Mouse (Mus musculus): ENCODE measurements around the gene Cers6. TPM values are rescaled to one million over a fixed set of nuclear protein-coding genes. Genes with fewer than 3 reads are reported as not detected.

Cers6 gene
- polyA plus RNA-seq, 1 experiment from 2014 or later: 18.9 TPM

DNA sequence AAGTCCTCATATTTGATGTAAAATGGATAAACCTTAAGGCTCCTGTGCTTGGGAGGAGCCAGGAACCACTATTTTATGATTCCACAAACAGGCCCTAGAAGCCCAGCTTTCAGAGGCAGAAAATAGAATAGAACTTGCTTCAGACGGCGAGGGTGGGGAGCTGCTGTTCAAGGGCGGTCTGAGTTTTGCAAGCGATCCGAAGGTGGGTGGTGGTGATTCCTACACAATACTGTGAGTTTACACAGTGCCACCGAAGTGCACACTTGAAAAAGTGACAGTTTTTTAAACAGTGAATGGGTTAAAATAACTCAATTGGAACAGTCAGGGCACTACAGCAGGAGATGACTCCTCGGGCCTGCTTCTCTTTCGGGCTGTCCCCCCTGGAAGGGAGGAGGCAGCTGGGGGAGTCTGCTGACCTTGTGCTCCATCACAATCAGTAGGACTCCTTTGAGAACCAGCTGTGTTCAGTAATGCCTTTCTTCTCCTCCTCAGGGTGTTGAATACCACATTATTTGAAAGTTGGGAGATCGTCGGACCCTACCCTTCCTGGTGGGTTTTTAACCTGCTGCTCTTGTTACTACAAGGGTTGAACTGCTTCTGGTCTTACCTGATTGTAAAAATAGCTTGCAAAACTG, 243.4 kb downstream of the Cers6 start:
- Histone ChIP-seq H3K9me3 (no peaks in the 10 kb centered on the region), H3K9ac (no peak overlapping the region), H3K4me3 (no peak overlapping the region), H3K27me3 (replicated peaks) (no peaks in the 10 kb centered on the region), H3K4me2 (no peak overlapping the region), H3K27ac (replicated peaks) (no peak overlapping the region), H3K36me3 (peaks cover 3% of the 10 kb centered on the region; the same call in 1 of the 2 replicates), H3K4me1 (peaks cover 15% of the 10 kb centered on the region)
- ATAC-seq (ENCODE audit: extremely low read depth, insufficient number of reproducible peaks, low FRiP score, low TSS enrichment): no peak
- WGBS: 65% methylated on average over 10 of the region's 10 CpGs

DNA sequence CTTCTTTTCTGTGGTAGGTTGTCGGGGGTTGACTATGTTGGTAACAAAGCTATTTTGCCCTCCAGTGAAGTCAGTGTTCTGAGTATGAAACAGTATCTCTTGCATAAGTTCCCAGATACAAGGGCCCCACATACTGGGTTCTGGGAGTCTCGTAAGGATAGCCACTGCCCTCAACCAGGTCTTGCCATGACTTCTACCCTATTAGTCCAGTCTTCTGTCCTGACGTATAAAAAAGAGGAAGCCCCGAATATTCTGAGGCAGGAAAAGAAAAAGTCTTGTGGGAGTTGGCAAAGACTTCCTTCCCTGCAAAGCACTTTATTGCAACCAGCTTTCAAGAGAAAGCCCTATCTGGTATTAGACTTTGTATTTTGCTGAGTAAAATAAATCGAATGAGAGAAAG, 248.0 kb downstream of the Cers6 start:
- Histone ChIP-seq H3K9ac (no peak overlapping the region), H3K27me3 (replicated peaks) (no peaks in the 10 kb centered on the region), H3K4me1 (peaks cover 11% of the 10 kb centered on the region), H3K4me3 (no peak overlapping the region), H3K27ac (replicated peaks) (no peak overlapping the region), H3K36me3 (peaks cover 4% of the 10 kb centered on the region), H3K9me3 (no peaks in the 10 kb centered on the region), H3K4me2 (no peak overlapping the region)
- ATAC-seq (ENCODE audit: extremely low read depth, insufficient number of reproducible peaks, low FRiP score, low TSS enrichment): no peak
- WGBS: 63% methylated on average over 5 of the region's 5 CpGs

DNA sequence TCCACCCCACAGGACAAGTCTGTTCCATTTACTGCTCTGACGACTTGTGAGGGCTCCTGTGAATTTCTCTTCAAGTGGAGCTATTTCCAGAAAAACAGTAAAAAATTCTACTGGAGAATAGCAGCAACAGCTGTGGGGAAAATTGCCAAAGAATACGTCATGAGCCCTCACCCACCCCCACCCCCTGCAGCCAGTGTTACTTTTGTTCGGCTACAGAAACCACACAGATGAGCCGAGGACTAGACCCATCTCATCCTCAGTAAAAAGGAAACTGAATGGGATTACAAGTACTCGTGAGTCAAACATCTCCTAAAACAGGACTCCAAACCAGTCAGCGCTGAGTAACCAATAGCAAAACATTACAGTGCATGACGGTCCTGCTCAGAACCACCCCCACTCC, 248.5 kb downstream of the Cers6 start:
- Histone ChIP-seq H3K4me2 (no peak overlapping the region), H3K27ac (replicated peaks) (no peak overlapping the region), H3K9me3 (no peaks in the 10 kb centered on the region), H3K4me1 (peaks cover 11% of the 10 kb centered on the region), H3K36me3 (peaks cover 9% of the 10 kb centered on the region), H3K4me3 (no peak overlapping the region), H3K27me3 (replicated peaks) (no peaks in the 10 kb centered on the region), H3K9ac (no peak overlapping the region)
- WGBS: 60% methylated on average over 7 of the region's 7 CpGs
- no peak for ATAC-seq (ENCODE audit: extremely low read depth, insufficient number of reproducible peaks, low FRiP score, low TSS enrichment)

DNA sequence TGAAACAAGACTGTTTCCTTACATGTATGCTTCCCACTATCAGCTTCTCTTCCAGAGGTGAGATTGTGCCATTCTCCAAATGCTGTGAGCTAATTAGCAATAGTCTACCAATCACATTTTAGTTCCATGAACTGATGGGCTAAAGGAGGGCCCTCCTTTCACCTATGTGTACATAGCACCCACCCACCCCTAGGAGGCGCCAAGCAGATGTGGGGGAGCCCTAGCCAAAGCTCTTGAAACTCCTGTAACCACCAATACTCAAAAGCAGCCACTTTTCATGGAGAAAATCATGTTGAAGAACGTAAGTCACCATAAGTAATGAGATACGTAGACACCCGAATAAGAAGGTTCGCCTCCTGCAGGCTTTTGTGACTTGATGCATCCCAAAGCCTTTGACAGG, 251.4 kb downstream of the Cers6 start:
- H3K9me3 ChIP-seq: peaks cover 5% of the 10 kb centered on the region; the same call in 1 of the 2 replicates
- ATAC-seq (ENCODE audit: extremely low read depth, insufficient number of reproducible peaks, low FRiP score, low TSS enrichment): no peak
- H3K27me3 ChIP-seq (replicated peaks): no peaks in the 10 kb centered on the region
- peaks cover 7% of the 10 kb centered on the region for H3K4me1 ChIP-seq
- 87% methylated on average over 5 of the region's 5 CpGs for WGBS
- H3K9ac ChIP-seq: no peak overlapping the region
- no peak overlapping the region for H3K27ac ChIP-seq (replicated peaks)
- no peak overlapping the region for H3K4me3 ChIP-seq
- H3K4me2 ChIP-seq: no peak overlapping the region
- H3K36me3 ChIP-seq: peaks cover 18% of the 10 kb centered on the region

DNA sequence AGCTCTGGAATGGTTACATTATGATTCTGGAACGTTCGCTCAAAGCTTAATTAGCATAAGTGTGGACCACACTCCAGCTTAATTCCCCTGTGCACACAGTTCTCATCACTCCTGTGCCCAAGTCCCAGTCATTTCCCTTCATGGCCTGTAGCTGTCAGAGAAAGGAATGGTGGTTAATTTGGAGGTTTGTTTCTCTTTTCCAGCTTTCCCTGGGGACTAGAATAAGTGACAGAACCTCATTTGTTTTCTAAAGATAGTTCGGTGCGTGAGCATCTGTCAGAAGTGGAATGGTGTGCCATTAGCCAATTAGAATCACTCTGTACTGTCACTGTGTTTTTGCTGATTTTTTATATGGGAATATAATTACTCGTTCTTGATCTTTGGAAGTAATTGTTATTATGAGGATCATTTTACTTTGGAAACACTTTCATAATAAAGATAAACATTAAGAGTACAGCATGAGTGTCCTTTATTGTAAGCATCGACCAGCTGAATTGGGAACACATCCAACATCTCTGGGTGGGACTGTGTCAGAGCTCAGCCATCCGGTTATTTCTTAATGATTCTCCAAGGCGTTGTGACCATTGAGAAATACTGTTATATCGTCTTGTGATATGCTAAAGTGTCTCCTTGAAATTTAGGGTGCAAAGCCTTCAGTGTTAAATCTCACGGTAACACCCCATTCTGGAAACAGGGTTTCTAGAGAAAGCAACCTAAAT, 252.7 kb downstream of the Cers6 start:
- no peak for ATAC-seq (ENCODE audit: extremely low read depth, insufficient number of reproducible peaks, low FRiP score, low TSS enrichment)
- no peak overlapping the region for H3K27ac ChIP-seq (replicated peaks)
- H3K4me3 ChIP-seq: no peak overlapping the region
- H3K36me3 ChIP-seq: peaks cover 15% of the 10 kb centered on the region
- no peak overlapping the region for H3K4me2 ChIP-seq
- 70% methylated on average over 10 of the region's 10 CpGs for WGBS
- no peaks in the 10 kb centered on the region for H3K27me3 ChIP-seq (replicated peaks)
- no peak overlapping the region for H3K9ac ChIP-seq
- H3K9me3 ChIP-seq: peaks cover 5% of the 10 kb centered on the region; the same call in 1 of the 2 replicates
- peaks cover 7% of the 10 kb centered on the region for H3K4me1 ChIP-seq

DNA sequence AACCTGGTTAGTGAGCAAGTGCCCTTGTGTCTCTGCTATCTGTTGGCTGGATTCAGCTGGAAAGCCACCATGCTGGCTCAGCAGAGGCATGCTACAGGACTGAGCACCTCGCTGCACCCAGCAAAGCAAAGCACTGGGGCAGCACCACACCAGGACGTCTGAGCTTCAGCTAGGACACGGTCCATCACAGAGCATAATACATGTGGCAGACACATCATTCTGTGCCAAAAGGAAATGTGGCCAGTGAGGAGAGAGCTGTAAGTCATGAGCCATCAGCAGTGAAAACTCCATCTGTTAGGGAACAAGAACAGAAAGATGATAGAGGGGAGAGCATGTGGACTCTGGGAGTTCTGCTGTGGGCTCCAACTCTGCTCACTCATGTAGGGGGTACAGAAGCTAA, 254.7 kb downstream of the Cers6 start:
- WGBS: 83% methylated on average over 3 of the region's 3 CpGs
- ATAC-seq (ENCODE audit: extremely low read depth, insufficient number of reproducible peaks, low FRiP score, low TSS enrichment): no peak
- Histone ChIP-seq H3K4me3 (no peak overlapping the region), H3K36me3 (peaks cover 15% of the 10 kb centered on the region), H3K9ac (no peak overlapping the region), H3K9me3 (peaks cover 5% of the 10 kb centered on the region; the same call in 1 of the 2 replicates), H3K4me1 (no peaks in the 10 kb centered on the region), H3K4me2 (no peak overlapping the region), H3K27ac (replicated peaks) (no peak overlapping the region), H3K27me3 (replicated peaks) (no peaks in the 10 kb centered on the region)

DNA sequence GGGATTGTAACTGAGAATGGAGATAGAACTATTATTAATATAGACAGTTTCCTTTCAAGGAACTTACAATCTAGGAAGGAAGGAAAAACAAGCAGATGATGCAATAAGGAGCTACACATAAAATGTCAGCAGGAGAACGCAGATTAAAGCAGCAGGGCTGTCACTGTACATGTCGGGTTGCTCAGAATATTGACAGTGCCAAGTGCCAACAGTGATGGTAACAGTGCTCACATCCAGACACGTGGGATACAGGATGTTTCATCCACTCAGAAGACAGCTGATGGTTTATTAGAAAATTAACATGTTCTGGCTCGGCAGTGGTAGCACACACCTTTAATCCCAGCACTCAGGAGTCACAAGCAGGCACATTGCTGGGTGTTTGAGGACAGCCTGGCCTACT, 255.5 kb downstream of the Cers6 start:
- H3K27ac ChIP-seq (replicated peaks): no peak overlapping the region
- no peak for ATAC-seq (ENCODE audit: extremely low read depth, insufficient number of reproducible peaks, low FRiP score, low TSS enrichment)
- no peak overlapping the region for H3K4me2 ChIP-seq
- WGBS: 65% methylated on average over 4 of the region's 4 CpGs
- H3K9ac ChIP-seq: no peak overlapping the region
- no peak overlapping the region for H3K4me3 ChIP-seq
- H3K9me3 ChIP-seq: peaks cover 5% of the 10 kb centered on the region; the same call in 1 of the 2 replicates
- no peaks in the 10 kb centered on the region for H3K27me3 ChIP-seq (replicated peaks)
- peaks cover 15% of the 10 kb centered on the region for H3K36me3 ChIP-seq
- no peaks in the 10 kb centered on the region for H3K4me1 ChIP-seq

DNA sequence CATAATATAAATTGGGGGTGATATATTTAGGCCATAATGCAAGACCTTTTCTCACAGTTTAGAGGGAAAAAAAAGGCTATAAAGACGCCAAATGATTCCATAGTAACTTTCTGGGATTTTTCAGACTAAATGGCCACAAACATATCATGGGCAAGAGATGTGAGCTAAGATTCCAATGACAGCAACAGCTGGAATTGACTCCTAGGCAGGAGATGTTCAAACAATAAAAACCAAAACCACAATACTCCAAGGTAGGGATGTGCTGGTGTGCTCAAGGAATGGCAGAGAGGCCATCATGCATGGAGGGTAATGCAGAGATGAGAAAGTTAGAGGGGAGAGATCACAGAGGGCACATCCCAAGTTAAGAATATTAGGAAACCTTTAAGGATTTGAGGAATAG, 257.8 kb downstream of the Cers6 start:
- no peak overlapping the region for H3K27ac ChIP-seq (replicated peaks)
- peaks cover 5% of the 10 kb centered on the region; the same call in 1 of the 2 replicates for H3K9me3 ChIP-seq
- H3K4me1 ChIP-seq: peaks cover 12% of the 10 kb centered on the region
- peaks cover 15% of the 10 kb centered on the region for H3K36me3 ChIP-seq
- 71% methylated on average over 1 of the region's 1 CpGs for WGBS
- H3K27me3 ChIP-seq (replicated peaks): no peaks in the 10 kb centered on the region
- no peak overlapping the region for H3K4me2 ChIP-seq
- H3K4me3 ChIP-seq: no peak overlapping the region
- no peak overlapping the region for H3K9ac ChIP-seq
- no peak for ATAC-seq (ENCODE audit: extremely low read depth, insufficient number of reproducible peaks, low FRiP score, low TSS enrichment)

DNA sequence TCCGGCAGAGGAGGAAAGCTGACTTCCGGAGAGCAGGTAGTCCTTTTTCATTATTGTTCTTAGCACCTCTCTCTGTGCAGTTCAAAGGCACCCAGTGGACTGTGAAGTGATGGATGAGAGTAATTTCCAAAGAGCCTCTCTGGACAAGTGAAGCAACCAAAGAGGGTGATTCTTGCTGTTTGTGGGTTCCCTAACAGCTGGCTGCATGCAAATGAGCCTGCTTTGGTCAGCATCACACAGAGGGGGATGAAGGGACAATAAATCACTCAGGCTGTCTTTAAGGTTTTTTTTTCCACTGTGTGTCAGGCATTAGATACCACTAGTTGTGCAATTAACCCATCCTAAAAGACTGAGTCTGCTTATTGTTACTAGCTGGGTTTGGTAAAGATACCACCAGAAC, 258.5 kb downstream of the Cers6 start:
- Histone ChIP-seq H3K4me3 (no peak overlapping the region), H3K9me3 (peaks cover 5% of the 10 kb centered on the region; the same call in 1 of the 2 replicates), H3K9ac (no peak overlapping the region), H3K27me3 (replicated peaks) (no peaks in the 10 kb centered on the region), H3K36me3 (peaks cover 9% of the 10 kb centered on the region), H3K4me2 (no peak overlapping the region), H3K27ac (replicated peaks) (no peak overlapping the region), H3K4me1 (peaks cover 12% of the 10 kb centered on the region)
- ATAC-seq (ENCODE audit: extremely low read depth, insufficient number of reproducible peaks, low FRiP score, low TSS enrichment): no peak
- WGBS: 70% methylated on average over 2 of the region's 2 CpGs

DNA sequence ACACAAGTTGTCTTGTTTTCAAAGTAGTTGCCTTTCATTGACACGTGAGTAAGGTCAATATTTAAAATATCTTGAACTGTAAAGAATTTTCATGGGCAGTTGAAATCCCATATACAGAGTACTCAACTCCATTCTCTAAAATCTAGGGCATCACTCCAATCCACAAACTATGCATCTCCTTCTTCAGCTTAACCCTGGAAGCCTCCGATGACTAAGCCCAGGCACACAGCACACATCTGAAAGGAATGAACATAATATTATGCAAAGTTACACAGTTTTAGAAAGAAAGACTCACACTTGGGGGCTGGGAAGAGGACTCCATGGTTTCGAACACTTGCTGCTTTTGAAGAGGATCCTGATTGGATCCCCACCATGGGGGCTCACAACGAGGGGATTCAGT, 260.4 kb downstream of the Cers6 start:
- H3K27ac ChIP-seq (replicated peaks): no peak overlapping the region
- H3K9ac ChIP-seq: no peak overlapping the region
- no peaks in the 10 kb centered on the region for H3K9me3 ChIP-seq
- no peak for ATAC-seq (ENCODE audit: extremely low read depth, insufficient number of reproducible peaks, low FRiP score, low TSS enrichment)
- no peaks in the 10 kb centered on the region for H3K27me3 ChIP-seq (replicated peaks)
- H3K4me1 ChIP-seq: peaks cover 12% of the 10 kb centered on the region
- 79% methylated on average over 4 of the region's 4 CpGs for WGBS
- no peak overlapping the region for H3K4me3 ChIP-seq
- no peaks in the 10 kb centered on the region for H3K36me3 ChIP-seq
- H3K4me2 ChIP-seq: no peak overlapping the region

DNA sequence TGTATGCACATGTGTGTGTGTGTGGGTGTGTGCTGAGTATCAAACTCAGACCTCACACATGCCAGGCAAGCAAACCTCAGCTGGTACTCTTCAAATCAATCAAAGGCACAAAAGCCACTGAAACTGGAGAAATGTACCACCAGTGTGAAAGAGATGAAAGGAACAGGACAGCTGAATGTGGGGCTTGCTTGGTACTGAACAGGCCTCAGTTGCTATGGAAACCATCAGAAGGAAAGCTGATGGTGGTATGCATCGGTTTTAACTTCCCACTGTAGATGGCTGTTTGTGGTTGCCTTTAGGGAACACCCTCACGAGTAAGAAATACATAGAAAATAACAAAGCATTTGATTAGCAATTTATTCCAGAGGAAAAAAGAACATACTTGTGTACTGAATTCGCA, 264.2 kb downstream of the Cers6 start:
- Histone ChIP-seq H3K27ac (replicated peaks) (no peak overlapping the region), H3K4me3 (no peak overlapping the region), H3K36me3 (no peaks in the 10 kb centered on the region), H3K27me3 (replicated peaks) (no peaks in the 10 kb centered on the region), H3K9ac (no peak overlapping the region), H3K4me2 (no peak overlapping the region), H3K4me1 (peaks cover 27% of the 10 kb centered on the region), H3K9me3 (no peaks in the 10 kb centered on the region)
- no peak for ATAC-seq (ENCODE audit: extremely low read depth, insufficient number of reproducible peaks, low FRiP score, low TSS enrichment)
- WGBS: 69% methylated on average over 3 of the region's 3 CpGs

DNA sequence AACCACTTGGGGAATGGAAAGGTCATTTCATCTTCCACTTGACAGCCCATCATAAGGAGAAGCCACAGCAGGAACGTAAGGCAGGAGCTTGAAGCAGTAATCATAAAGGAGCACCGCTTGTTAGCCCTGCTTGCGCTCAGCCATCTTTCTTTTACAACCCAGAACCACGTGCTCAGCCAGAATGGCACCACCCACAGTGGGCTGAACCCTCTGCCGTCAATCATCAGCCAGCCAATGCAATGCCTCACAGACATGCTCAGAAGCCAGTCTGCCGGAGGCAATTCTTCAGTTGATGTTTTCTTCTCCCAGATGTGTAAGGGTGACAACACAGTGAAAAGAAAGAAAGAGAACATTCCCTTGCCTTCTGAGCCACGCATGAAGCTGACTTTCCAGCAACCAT, 267.1 kb downstream of the Cers6 start:
- H3K27me3 ChIP-seq (replicated peaks): no peaks in the 10 kb centered on the region
- no peak overlapping the region for H3K27ac ChIP-seq (replicated peaks)
- ATAC-seq (ENCODE audit: extremely low read depth, insufficient number of reproducible peaks, low FRiP score, low TSS enrichment): no peak
- H3K4me1 ChIP-seq: peaks cover 18% of the 10 kb centered on the region
- H3K9me3 ChIP-seq: no peaks in the 10 kb centered on the region
- 80% methylated on average over 7 of the region's 7 CpGs for WGBS
- H3K36me3 ChIP-seq: no peaks in the 10 kb centered on the region
- H3K4me3 ChIP-seq: no peak overlapping the region
- no peak overlapping the region for H3K4me2 ChIP-seq
- H3K9ac ChIP-seq: no peak overlapping the region
